Mouse (Mus musculus): ENCODE data around the gene Vdr. TPM values are rescaled to one million over a fixed set of nuclear protein-coding genes. Genes with fewer than 3 reads are reported as not detected.

The Vdr gene
- polyA plus RNA-seq, 1 experiment from 2014 or later, result 0.07 TPM

DNA sequence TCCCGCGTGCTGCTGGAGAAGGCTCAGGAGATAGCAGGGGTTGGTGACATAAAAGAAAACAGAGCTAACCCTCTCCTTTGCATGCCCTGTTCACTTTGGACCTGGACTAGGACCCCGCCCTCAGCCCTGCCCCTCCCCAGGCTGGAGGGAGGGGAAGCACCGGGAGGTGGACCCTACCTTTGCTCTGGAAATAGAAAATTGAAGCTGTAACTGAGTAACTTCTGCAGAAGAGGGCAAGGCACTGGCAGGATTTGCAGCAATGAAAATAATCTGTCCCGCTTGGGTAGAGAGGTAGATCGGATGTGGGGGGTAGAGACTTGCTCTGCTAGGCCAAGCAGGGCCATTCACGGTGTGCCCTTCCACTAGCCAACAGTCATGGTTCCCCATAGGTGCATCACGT, 32.9 kb upstream of the Vdr start:
- H3K4me1 ChIP-seq (replicated peaks), result no peaks in the 10 kb centered on the region
- no peak overlapping the region for H3K4me2 ChIP-seq
- H3K27ac ChIP-seq (replicated peaks), result no peak overlapping the region
- no peak overlapping the region for H3K4me3 ChIP-seq
- no peaks in the 10 kb centered on the region for H3K36me3 ChIP-seq
- no peaks in the 10 kb centered on the region for H3K9me3 ChIP-seq
- no peak for ATAC-seq (ENCODE audit: low read depth)
- 88% methylated on average over 8 of the region's 8 CpGs for WGBS
- no peaks in the 10 kb centered on the region for H3K27me3 ChIP-seq
- H3K9ac ChIP-seq, result no peak overlapping the region

GRCm38 (mm10) chr15:97942538-97942937, 32.1 kb upstream of the Vdr start:
- Histone ChIP-seq H3K4me2 (no peak overlapping the region), H3K27me3 (no peaks in the 10 kb centered on the region), H3K4me3 (no peak overlapping the region), H3K9ac (no peak overlapping the region), H3K36me3 (no peaks in the 10 kb centered on the region), H3K4me1 (replicated peaks) (no peaks in the 10 kb centered on the region), H3K27ac (replicated peaks) (no peak overlapping the region), H3K9me3 (no peaks in the 10 kb centered on the region)
- no peak for ATAC-seq (ENCODE audit: low read depth)
- WGBS, result 85% methylated on average over 8 of the region's 8 CpGs

GRCm38 (mm10) chr15:97941306-97941705, 30.9 kb upstream of the Vdr start:
- WGBS, result 91% methylated on average over 2 of the region's 2 CpGs
- no peak for ATAC-seq (ENCODE audit: low read depth)
- Histone ChIP-seq H3K4me2 (no peak overlapping the region), H3K9ac (no peak overlapping the region), H3K36me3 (no peaks in the 10 kb centered on the region), H3K27ac (replicated peaks) (no peak overlapping the region), H3K4me1 (replicated peaks) (no peaks in the 10 kb centered on the region), H3K4me3 (no peak overlapping the region), H3K9me3 (no peaks in the 10 kb centered on the region), H3K27me3 (no peaks in the 10 kb centered on the region)

DNA sequence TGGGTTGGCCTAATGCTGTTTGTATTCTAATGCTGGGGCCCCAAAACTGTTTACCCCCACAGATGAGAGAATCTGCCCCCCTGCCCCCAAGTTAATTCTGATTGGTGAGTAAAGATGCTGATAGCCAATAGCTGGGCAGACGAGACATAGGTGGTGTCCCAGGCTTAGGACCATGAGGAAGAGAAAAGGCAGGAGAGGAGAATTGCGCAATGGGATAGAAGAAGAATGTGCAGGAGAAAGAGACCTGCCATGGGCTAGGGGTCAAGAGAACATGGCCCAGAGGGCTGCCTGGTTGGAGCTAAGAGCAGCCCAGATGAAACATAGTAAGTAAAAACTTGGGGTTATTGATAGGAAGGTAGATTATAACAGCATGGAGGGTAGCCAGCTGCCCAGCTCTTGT, 29.7 kb upstream of the Vdr start:
- Histone ChIP-seq H3K4me1 (replicated peaks) (no peaks in the 10 kb centered on the region), H3K4me2 (no peak overlapping the region), H3K27me3 (no peaks in the 10 kb centered on the region), H3K27ac (replicated peaks) (no peak overlapping the region), H3K4me3 (no peak overlapping the region), H3K9me3 (no peaks in the 10 kb centered on the region), H3K9ac (no peak overlapping the region), H3K36me3 (no peaks in the 10 kb centered on the region)
- 93% methylated on average over 2 of the region's 2 CpGs for WGBS
- no peak for ATAC-seq (ENCODE audit: low read depth)

- no peaks in the 10 kb centered on the region for H3K4me1 ChIP-seq (replicated peaks)
- H3K27me3 ChIP-seq, result no peaks in the 10 kb centered on the region
- H3K9me3 ChIP-seq, result no peaks in the 10 kb centered on the region
- no peak overlapping the region for H3K4me3 ChIP-seq
- WGBS, result 63% methylated on average over 6 of the region's 6 CpGs
- no peak overlapping the region for H3K4me2 ChIP-seq
- H3K27ac ChIP-seq (replicated peaks), result no peak overlapping the region
- H3K9ac ChIP-seq, result no peak overlapping the region
- no peaks in the 10 kb centered on the region for H3K36me3 ChIP-seq
- ATAC-seq (ENCODE audit: low read depth), result no peak
Observed at GRCm38 (mm10) chr15:97938580-97938979, 28.1 kb upstream of the Vdr start.

DNA sequence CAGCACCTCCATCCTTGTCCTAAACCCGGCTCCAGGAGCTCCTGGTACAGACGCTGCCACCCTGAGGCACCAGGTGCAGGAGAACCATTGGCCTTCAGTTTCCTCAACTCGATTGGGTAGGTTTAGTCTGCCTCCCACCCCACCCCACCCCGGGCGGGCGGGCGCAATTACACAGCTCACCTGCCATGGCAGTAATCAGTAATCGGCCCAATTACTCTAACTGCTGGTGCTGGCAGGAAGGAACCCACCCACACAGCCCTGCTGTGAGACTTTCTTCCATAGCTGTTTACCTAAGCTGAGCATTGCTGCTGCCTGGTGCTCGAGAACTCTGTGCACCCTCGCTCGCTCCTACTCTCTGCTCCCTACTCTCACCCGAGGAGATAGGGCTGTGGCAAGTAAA, 22.0 kb upstream of the Vdr start:
- Histone ChIP-seq H3K4me3 (no peak overlapping the region), H3K9me3 (no peaks in the 10 kb centered on the region), H3K9ac (no peak overlapping the region), H3K36me3 (no peaks in the 10 kb centered on the region), H3K4me2 (no peak overlapping the region), H3K27me3 (no peaks in the 10 kb centered on the region), H3K4me1 (replicated peaks) (no peaks in the 10 kb centered on the region), H3K27ac (replicated peaks) (no peak overlapping the region)
- WGBS, result 77% methylated on average over 12 of the region's 12 CpGs
- ATAC-seq (ENCODE audit: low read depth), result no peak

- Histone ChIP-seq H3K27me3 (no peaks in the 10 kb centered on the region), H3K4me3 (no peak overlapping the region), H3K36me3 (no peaks in the 10 kb centered on the region), H3K4me1 (replicated peaks) (no peaks in the 10 kb centered on the region), H3K27ac (replicated peaks) (no peak overlapping the region), H3K9me3 (no peaks in the 10 kb centered on the region), H3K4me2 (no peak overlapping the region), H3K9ac (no peak overlapping the region)
- no peak for ATAC-seq (ENCODE audit: low read depth)
- 70% methylated on average over 13 of the region's 13 CpGs for WGBS
Observed at GRCm38 (mm10) chr15:97929259-97929824, 18.9 kb upstream of the Vdr start.

- Histone ChIP-seq H3K27ac (replicated peaks) (no peak overlapping the region), H3K4me2 (no peak overlapping the region), H3K27me3 (no peaks in the 10 kb centered on the region), H3K9ac (no peak overlapping the region), H3K9me3 (no peaks in the 10 kb centered on the region), H3K4me3 (no peak overlapping the region), H3K36me3 (no peaks in the 10 kb centered on the region), H3K4me1 (replicated peaks) (no peaks in the 10 kb centered on the region)
- WGBS, result 80% methylated on average over 6 of the region's 6 CpGs
- ATAC-seq (ENCODE audit: low read depth), result no peak
Observed at GRCm38 (mm10) chr15:97927821-97928220, 17.4 kb upstream of the Vdr start.

- Histone ChIP-seq H3K27me3 (no peaks in the 10 kb centered on the region), H3K4me2 (no peak overlapping the region), H3K9me3 (no peaks in the 10 kb centered on the region), H3K9ac (no peak overlapping the region), H3K27ac (replicated peaks) (no peak overlapping the region), H3K4me1 (replicated peaks) (no peaks in the 10 kb centered on the region), H3K36me3 (no peaks in the 10 kb centered on the region), H3K4me3 (no peak overlapping the region)
- ATAC-seq (ENCODE audit: low read depth), result no peak
- 54% methylated on average over 4 of the region's 4 CpGs for WGBS
Observed at GRCm38 (mm10) chr15:97927018-97927417, 16.6 kb upstream of the Vdr start.

GRCm38 (mm10) chr15:97922421-97922820, 12.0 kb upstream of the Vdr start:
- Histone ChIP-seq H3K27me3 (no peaks in the 10 kb centered on the region), H3K4me1 (replicated peaks) (no peaks in the 10 kb centered on the region), H3K4me3 (no peak overlapping the region), H3K9ac (no peak overlapping the region), H3K9me3 (no peaks in the 10 kb centered on the region), H3K4me2 (no peak overlapping the region), H3K36me3 (no peaks in the 10 kb centered on the region), H3K27ac (replicated peaks) (no peak overlapping the region)
- ATAC-seq (ENCODE audit: low read depth), result no peak
- WGBS, result 89% methylated on average over 2 of the region's 2 CpGs

DNA sequence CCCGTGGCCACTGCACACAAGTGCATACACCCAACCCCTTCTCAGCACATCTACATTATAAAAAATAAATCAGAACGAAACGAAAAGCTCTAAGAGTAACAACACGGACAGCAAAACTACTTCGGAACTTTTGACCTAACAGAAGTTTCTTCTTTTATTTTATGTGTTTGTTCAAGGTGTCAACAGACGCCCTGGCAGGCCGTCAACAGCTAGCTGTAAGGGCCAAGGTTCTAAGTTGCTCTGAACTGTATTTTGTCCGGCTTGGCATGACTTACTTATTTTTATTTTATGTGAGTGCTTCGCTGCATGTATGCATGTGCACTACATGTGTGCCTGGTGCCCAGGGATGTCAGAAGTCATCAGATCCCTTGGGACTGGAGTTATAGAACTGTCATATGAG, 11.4 kb upstream of the Vdr start:
- Histone ChIP-seq H3K9me3 (no peaks in the 10 kb centered on the region), H3K27me3 (no peaks in the 10 kb centered on the region), H3K36me3 (no peaks in the 10 kb centered on the region), H3K4me2 (no peak overlapping the region), H3K9ac (no peak overlapping the region), H3K4me1 (replicated peaks) (no peaks in the 10 kb centered on the region), H3K27ac (replicated peaks) (no peak overlapping the region), H3K4me3 (no peak overlapping the region)
- ATAC-seq (ENCODE audit: low read depth), result no peak
- 93% methylated on average over 9 of the region's 9 CpGs for WGBS

- 76% methylated on average over 5 of the region's 5 CpGs for WGBS
- Histone ChIP-seq H3K4me2 (no peak overlapping the region), H3K4me1 (replicated peaks) (no peaks in the 10 kb centered on the region), H3K36me3 (no peaks in the 10 kb centered on the region), H3K9me3 (no peaks in the 10 kb centered on the region), H3K27me3 (no peaks in the 10 kb centered on the region), H3K9ac (no peak overlapping the region), H3K4me3 (no peak overlapping the region), H3K27ac (replicated peaks) (no peak overlapping the region)
- ATAC-seq (ENCODE audit: low read depth), result no peak
Observed at GRCm38 (mm10) chr15:97920306-97920705, 9.9 kb upstream of the Vdr start.

DNA sequence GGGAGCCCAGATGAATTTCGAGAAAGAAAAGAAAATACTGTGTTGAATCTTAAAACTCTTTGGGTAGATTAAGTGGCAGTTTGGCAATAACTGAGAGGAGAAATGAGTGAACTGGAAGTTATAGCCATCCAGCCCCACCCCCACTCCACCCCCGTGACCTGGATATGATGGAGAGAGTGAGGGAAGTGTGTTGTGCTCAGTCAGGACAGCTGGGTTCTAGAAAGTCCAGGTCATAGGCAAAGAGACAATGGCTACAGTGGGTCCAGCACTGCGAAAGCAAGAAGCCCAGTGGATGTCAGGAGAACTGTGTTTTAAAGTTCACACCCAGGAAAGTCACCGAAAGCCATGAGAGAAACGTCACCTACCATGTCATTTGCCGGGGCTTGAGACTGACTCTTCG, 8.8 kb upstream of the Vdr start:
- 84% methylated on average over 7 of the region's 7 CpGs for WGBS
- no peak overlapping the region for H3K4me2 ChIP-seq
- H3K4me3 ChIP-seq, result no peak overlapping the region
- H3K36me3 ChIP-seq, result no peaks in the 10 kb centered on the region
- H3K27ac ChIP-seq (replicated peaks), result no peak overlapping the region
- no peak overlapping the region for H3K9ac ChIP-seq
- H3K9me3 ChIP-seq, result no peaks in the 10 kb centered on the region
- H3K4me1 ChIP-seq (replicated peaks), result no peaks in the 10 kb centered on the region; the same call in 1 of the 2 replicates
- H3K27me3 ChIP-seq, result no peaks in the 10 kb centered on the region
- ATAC-seq (ENCODE audit: low read depth), result no peak
